Mouse (Mus musculus) mouse trophoblast stem cell (cell line): ENCODE data around the gene Dock3.

Experiments used
- in situ Hi-C, 2 experiments: fragments of 300-500 bp; cut with MseI, MboI; formaldehyde crosslinking; loops; 2 replicates in 1 of 2; 3 replicates in 1 of 2; pipeline ENCODE4 v1.15.1; 2025

Dock3 gene

DNA sequence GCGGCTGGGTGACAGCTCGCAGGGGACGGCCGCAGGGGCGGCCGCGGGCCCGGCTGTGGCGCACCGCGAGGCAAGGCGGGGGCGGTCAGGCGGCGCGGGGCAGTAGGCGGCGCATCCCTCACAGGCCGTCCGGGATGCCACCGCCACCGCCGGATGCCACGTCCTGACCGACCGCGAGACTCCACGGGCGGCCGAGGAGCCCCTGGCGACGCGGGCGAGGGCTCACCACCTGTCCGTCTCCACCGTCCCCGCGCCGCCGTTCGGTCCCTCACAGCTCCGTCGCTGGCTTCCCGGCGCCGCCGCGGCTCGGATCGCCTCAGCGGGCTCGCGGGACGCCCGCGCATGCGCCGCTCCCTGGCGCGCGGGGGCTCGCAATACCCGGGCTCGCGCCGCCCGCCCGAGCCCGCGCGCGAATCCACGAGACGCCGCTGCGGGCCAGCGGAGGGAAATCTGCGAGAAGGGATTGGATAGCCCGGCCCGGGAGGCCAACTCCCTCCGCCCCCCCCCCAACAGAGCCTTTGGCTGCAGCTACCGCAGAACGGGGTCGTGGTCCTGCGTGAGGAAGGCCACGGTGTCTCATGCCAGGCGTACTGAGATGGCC lies at the start of gene Dock3:
Dock3 (minus strand) TSS at position 371 of the 601 bp plus-strand sequence.
- in situ Hi-C loops = no loop called here

DNA sequence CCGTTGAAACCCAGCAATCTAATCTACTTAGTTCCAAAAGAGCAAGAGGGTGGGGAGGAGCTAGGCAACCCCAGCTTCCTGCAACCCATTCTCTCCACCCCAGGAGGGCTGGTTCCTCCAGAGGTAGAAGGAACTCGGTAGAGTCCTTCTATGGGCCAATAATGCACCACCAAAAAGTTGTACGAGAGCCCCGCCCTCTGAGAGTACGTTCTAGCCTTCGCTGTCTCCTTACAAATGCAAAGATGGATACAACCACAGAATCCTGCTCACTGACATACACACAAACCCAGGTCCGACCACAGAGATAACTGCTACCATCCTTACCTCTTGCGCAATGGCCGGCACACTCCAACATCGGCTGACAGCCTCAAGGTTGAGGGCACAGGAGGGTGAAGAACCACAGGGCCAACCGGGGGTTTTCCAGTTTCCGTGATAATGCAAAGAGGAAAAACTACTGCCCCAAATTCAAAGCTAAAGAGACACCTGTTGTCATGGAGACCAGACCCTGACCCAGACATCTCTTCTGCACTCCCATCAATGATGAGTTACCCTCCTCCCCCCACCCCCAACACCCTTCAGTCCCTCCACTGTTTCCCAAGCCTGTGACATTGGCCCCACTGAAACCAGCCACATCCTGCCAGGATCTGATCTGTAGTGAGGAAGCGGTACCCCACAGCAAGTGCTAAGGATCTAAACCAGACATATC lies 48.8 kb upstream of the Dock3 start:
- in situ Hi-C loops = no loop called here

DNA sequence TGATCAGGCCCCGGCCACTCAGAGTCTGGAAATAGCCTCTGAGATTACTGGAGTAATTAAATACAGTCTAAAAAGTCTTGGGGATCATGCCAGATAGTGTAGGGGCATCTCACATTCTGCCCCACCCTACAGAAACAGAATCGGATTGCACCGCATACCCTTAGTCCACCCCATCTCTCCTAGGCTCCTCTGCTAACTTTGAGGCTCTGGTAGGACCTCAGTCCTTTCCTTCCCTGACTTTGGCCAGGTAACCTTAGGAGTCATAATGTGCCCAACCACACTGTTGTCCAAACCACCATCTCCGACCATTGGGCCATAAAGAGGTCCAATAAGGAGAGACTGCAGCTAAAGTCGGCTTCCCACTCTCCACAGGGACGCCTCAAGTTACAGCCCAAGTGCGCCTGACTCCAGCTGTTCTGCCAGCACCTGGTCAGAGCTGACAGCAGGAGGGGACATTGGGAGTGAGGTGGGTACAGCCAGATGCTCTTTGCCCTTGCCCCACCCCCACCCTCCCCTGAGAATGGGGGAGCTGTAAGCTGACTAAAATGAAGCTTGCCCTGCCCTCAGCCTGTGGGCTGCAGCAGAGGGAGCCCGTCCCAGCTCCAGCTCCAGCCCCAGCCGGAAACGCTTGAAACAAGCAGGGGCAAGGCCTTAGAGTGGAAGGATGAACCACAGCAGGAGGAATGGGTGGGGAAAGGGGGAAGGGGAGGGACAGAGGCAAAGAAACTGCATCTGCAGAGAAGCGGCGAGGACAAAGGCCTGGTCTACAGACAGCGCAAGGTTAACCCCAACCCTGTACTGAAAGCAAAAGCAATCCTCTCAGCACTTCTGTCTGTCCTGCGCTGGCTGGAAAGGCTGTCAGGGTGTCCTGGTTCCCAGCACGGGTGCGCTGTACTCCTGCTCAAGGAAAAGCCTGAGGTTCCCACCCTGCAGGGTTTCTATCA lies 47.9 kb upstream of the Dock3 start:
- in situ Hi-C loops = no loop called here

DNA sequence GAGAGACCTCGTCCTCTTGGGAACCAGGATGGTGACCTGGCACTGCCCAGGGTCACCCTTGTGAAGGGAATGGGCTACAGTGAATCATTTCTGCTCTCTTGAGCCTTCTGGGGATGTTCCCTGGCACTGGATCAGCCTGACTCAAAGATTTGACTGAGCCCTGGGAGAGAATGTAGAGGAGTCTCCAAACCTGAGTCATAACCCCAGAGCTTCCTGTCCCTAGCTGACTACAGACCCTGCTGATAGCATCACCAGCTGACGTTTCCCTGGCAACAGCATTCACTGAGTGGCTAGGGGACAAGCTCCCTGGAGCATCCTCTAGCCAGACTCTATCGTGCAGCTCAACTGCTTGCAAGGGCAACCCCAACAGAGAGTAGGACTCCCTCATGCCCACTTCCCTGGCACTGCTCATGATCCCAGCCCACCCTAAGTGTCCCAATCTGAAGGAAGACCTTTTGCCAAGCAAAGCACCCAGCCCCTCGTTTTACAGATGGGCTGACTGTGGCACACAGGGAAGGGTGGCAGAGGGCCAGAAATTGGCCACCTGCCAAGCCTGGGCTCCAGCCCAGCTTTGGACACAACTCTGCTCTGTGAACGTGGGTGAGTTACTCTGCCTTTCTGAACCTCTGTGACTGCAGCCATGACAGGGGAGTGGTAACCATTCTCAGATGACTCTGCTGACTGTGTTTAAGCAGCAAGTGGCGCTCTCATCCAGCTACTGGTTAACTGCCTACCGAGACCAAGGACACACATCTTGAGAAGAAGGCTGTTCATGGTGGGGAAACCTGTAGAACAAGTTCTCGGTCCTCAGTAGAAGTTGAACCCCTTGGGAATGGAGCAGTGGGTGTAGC lies 47.0 kb upstream of the Dock3 start:
- in situ Hi-C loops = no loop called here

DNA sequence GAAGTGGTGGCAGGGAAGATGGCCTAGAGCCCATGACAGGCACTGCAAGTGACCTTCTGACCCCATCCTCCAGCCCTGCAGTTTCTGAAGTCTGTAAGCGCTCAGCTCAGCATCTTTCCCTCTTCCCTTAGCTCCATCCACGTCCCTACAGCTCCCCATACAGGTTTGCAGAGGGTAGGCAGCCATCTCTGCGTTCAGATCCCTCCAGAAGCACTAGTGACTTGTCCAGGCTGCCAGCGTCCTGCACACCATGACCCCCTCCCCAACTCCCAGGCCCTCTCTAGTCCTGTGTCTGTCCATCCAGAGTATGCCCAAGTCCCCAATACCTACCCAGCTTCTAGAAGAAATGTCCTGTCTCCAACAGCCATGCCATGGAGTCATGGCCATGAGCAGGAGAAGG lies 46.4 kb upstream of the Dock3 start:
- in situ Hi-C loops = no loop called here

DNA sequence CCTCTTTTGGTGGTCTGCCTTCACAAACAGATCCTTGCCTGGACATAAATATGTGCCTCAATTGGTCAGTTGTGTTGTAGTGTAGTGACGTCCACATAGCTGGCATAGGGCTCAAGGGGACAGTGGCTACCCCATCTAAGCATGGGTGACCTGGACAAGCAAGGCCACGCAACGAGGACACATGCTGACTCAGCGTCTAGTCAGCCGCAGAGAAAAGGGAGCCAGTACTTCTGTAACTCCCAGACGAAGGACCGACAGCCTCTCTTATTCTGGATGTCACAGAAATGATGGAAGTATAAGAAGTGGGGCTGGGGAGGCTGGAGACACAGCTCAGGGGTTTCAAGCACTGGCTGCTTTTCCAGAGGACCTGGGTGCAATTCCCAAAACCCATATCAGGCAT lies 45.9 kb upstream of the Dock3 start:
- in situ Hi-C loops = no loop called here

DNA sequence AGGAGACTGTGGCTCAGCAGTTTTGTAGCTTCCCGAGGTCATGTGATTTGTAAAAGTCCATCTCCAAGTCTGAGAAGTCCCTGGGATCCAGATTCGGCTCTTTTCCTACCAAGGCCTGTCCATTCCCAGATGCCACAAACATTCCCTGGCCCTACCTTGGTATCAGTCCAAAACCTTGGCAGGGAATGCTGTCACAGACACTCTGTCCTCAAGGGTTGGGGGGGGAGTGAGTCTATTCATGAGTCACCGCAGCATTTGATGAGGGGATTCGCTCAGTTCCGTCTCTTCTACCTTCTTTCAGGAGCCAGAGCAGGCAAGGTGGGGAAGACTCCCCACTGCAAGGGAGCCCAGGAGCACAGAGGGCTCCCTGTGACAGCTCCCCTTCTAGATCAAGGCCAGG lies 44.0 kb upstream of the Dock3 start:
- in situ Hi-C loops = no loop called here

DNA sequence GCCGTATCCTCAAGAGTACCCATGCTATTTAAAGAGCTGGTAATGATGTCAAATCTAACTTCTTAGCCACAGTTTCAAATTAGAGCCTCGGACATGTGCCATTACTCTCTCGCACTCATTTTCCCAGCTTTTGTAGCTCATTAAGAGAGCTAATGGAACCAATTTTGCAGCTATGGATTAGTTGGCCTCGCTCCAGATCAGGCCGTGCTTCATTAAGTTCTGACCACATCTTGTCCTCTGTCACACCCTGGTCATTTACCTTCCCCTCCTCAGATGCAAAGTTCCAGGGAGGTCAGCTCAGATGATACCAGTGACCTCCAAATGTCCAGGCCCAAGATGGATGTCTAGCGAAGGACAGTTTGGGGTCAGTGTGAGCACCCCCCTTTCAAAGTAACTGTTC lies 43.0 kb upstream of the Dock3 start:
- in situ Hi-C loops = no loop called here

DNA sequence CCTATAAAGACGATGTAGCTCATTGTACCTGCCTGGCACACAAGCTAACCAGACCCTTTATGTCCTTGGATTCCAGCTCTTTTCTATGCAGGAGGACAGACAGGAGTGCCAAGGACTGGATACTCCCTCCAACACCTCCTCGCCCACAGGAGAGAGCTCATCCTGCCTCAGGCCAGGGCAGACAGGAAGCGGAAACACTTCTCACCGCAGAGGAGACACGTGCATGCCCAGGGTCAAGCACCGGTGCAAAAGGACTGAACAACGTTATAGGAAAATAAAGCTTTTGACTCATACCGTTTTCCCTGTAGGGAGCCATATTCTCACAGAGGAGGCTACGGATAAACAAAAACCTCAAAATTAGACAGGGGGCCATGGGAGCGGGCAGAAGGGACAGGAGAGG lies 41.5 kb upstream of the Dock3 start:
- in situ Hi-C loops = no loop called here

DNA sequence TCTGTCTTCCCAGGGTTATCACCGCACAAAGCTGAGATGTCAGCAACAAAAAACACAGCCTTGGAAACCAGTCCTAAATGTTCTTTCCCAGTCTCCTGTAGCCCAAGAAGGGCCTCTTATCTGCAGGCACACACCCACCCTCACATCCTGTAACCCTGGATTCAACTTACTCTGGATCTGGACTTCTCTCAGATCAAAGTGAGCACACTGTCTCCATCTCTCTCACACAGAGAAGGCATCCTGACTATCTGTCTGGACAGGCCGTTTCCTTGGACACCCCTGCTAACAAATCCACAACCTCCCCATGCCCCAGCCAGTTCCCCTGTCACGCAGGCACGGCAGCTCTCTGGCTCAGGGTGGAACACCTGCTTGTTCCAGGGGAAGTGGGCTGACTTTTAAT lies 40.6 kb upstream of the Dock3 start:
- in situ Hi-C loops = no loop called here

DNA sequence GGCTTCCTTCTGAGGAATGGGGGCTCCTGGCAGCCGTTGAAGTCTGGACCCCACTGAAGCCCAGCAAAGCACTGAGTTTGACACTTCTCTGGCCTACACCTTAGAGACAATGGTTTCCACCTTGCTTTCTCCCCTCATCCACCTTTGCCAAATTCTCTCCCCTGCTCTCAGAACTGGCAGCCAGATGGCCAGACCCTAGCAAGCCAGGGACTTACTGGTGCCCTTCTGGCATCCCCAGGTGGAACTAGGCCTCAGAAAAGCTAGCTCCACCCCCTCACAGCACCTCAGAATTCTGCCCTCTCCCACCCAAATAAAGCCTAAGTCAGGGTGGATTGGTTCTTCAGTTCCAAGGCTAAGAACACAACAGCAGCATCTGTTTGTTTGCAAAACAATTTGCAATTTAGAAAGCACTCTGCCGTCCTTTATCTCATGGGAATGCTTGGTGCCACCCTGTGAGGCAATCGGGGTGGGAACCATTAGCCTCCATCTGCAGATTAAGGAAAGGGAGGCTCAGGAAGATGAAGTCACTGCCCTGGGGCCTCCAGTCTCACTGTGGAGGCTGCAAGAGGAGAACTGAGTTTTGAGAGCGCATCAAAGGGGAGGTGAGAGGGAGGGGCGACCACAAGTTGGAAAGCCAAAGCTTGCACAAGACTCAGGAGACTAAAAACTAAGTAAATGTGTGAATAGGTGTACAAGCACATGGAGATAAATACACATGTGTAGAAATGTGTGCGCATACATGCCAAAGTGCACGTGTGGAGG lies 39.6 kb upstream of the Dock3 start:
- in situ Hi-C loops = no loop called here

DNA sequence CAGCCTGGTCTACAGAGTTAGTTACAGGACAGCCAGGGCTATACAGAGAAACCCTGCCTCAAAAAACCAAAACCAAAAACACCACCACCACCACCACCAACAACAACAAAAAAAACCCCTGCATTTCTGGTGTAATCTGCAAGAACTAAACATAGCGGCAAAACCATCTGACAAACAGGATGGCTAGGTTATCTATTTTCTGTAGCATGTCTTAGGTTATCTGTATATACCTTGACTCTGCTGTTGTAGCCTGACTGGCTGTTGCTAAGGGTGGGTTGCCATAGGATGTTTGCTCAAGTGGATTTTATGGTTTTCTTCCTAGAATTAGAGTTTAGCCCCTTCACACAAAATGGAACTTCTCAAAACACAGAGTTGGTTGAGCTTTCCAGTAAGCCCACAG lies 38.1 kb upstream of the Dock3 start:
- in situ Hi-C loops = no loop called here

DNA sequence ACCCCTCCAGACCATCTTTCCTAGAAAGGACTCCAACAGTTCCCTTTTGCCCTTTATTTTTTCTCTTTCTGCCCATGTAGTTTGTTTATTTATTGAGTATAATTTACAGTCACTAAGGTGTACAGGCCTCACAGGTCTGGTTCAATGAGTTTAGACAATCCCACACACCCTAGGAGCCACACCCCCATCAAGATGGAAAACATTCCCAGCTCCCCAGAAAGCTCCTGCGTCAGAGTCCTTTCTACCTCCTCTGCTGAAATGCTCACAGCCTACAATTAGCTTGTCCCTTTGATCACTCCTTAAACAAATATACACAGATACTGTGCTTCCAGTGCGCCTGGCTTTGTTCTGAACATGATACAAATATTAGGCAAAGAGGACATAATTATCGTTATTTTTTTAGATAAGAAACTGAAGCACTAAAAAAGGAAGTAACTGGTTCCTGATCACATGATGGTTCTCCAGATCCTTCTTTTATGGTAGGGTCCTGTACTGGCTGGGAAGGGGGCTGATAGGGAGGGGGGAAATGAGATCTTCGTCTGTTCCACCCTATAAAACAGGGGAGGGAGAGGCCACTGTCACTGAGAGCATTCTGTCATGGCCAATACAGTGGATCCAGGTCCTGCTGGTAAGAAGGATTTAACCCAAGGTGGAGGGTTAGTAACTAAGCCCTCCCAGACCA lies 36.2 kb upstream of the Dock3 start:
- in situ Hi-C loops = no loop called here

DNA sequence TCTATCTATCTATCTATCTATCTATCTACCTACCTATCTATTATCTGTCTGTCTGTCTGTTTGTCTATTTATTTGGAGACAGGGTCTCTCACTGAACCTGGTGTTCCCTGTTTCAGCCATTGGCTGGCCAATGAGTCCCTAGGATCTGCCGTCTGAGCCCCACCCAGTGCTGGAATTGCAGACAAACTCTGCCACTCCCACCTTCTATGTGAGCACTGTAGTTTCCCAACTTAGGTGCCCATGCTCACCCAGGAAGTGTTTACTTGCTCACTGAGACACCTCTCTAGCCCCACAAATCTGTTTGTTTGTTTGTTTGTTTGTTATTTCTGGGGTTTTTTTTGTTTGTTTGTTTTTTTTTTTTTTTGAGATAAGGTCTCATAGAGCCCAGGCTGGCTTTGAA lies 35.3 kb upstream of the Dock3 start:
- in situ Hi-C loops = no loop called here

DNA sequence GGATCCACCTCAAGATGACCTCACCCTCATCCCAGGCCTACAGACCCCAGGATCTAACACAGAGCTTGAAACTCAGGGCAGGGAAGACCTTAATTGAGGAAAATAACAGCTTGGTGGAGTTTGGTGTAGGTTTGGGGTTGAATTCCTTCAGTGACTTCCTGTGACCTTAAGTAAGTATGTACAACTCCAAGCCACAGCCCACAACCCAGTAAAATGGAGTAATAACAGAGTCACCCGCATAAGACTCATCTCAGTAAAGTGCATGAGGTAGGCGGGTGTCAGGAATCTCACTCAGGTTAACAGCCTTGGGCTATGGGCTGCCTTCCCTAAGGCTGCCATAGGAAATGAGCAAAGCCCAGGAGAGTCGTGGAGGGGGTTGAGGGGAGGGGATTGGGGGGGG lies 33.0 kb upstream of the Dock3 start:
- in situ Hi-C loops = no loop called here

DNA sequence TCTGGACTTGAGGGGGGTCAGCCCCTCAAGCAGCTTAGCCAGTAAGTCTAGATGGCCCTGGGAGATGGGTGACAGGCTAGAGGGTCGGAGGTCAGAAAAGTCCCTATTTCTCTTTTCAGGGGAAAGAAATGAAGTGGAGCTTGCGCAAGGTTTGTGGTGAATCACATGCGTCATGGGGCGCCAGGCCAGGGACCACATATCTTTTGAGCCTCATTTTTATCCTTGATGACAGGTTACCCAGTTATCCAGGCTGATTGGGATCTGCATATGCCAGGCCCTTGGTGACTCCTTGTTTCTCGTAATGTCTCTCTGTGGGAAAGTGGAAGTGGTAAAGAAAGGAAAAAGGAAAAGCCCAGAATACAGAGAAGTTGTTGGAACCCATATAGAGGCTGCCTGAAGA lies 32.2 kb upstream of the Dock3 start:
- in situ Hi-C loops = no loop called here

DNA sequence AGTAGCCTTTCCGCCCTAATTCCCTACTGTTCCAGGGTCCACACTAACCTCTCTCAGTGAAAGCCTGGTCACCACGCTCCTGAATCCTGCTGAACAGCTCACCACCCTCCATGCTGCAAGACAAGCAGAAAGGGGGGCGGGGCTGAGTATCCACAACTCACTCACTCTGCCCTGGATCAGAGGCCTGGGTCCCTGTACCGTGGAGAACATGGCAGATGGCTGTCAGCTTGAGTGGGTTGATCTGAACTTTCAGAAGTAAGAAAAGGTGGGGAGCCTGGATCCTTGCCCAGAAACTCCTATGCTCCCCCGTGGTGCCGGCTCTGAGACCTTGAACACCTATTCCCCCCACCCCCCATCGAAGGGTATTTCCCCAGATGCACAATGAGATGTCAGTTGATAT lies 30.7 kb upstream of the Dock3 start:
- in situ Hi-C loops = no loop called here

DNA sequence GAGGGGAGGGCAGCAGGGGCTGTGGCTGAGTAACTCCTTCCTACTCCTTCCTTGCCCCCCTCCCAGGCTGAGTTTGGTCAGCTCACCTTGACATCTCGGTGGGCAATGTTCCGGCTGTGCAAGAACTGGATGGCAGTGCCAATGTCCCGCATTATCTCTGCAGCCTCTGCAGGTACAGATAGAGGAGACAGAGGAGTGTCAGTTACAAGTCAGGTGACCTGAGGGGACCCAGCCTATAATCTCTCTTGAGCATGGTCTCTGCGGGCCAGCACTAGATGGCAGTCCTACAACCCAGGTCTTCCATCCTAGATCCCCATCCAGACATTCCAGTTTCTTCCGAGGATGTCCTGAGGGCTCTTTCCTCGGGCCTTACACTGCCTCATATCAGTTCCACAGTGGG lies 30.1 kb upstream of the Dock3 start:
- in situ Hi-C loops = no loop called here

DNA sequence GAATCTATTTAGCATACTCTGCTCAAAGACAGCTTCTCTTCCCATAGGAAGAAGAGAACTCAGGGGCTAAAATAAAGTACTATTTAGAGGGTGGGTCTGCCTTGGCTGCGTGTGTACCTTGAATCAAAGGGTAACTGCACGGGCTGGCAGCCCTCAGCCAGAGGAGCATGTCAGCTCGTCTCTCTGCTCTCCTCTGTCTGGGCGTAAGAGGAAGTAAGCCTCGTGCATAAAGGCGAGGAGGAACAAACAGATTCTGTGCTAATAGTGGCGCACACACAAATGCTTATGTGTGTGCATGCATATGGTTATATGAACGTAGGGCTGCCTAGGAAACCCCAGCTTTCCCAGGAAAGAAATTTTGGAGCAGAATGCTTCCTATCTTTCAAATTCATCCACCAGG lies 29.1 kb upstream of the Dock3 start:
- in situ Hi-C loops = no loop called here

DNA sequence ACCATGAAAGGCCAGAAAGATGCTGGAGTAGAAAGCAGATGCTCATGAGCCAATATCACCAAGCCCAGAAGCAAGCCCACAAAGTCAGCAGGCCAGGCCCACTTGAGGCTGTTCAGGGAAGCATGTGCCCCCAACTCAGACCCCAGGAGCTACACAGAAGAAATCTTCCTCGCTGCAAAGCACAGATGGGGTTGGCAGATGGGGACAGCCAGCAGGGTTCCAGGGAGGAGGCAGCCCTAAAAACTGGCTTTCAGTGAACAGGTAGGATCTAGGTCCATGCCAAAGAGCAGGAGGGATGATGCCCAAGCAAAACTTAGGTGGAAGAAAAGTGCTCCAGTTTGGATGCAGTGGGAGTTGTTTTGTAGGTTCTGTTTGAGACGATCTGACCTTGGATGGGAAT lies 28.7 kb upstream of the Dock3 start:
- in situ Hi-C loops = no loop called here
